Mouse (Mus musculus): ENCODE results near the gene Iqcc. TPM values are rescaled to one million over a fixed set of nuclear protein-coding genes. Genes with fewer than 3 reads are reported as not detected.

Iqcc gene
- polyA plus RNA-seq, 1 experiment from 2014 or later = 18.6 TPM

DNA sequence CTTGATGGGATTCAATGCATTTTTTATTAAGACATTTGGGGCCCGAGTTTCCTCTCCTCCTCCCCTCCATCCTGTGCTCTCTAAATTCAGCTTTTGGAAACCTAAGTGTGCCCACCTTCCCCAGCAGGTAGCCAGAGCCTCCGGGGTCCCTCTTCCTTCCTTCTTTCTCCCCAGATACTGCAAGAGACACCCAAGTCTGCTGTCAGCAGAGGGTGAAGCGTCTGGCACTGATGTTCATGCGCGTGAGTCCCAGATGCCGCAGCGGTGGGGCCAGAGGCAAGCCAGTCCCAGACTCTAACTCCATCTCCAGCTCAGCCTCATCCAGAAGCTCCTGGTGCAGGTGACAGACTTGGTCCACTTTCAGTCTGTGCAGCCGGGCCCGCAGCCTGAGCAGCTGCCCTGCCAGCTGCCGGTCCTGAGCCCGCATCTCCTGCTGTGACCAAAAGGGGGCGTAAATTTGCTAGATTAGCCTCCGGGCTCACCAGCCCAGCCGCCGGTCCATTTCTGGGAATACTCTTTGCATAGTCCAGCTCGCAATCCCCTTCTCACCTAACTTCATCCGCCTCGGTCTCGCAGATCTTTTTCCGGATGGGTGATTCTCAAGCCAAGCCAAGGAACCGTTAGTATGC, 41.9 kb downstream of the Iqcc start:
- Histone ChIP-seq H3K4me1 (replicated peaks) (peaks cover 16% of the 10 kb centered on the region), H3K4me3 (peak overlapping the region; percentile 9; the same call in 1 of the 2 replicates), H3K36me3 (no peaks in the 10 kb centered on the region), H3K27ac (ENCODE audit: poor library complexity, severe bottlenecking) (no peak overlapping the region), H3K4me2 (peak overlapping the region; percentile 30), H3K9me3 (replicated peaks) (no peaks in the 10 kb centered on the region), H3K27me3 (replicated peaks) (no peaks in the 10 kb centered on the region; the same call in 1 of the 2 replicates), H3K9ac (no peak overlapping the region)
- WGBS = 32% methylated on average over 21 of the region's 21 CpGs
- ATAC-seq (ENCODE audit: insufficient number of reproducible peaks, low FRiP score) = no peak

DNA sequence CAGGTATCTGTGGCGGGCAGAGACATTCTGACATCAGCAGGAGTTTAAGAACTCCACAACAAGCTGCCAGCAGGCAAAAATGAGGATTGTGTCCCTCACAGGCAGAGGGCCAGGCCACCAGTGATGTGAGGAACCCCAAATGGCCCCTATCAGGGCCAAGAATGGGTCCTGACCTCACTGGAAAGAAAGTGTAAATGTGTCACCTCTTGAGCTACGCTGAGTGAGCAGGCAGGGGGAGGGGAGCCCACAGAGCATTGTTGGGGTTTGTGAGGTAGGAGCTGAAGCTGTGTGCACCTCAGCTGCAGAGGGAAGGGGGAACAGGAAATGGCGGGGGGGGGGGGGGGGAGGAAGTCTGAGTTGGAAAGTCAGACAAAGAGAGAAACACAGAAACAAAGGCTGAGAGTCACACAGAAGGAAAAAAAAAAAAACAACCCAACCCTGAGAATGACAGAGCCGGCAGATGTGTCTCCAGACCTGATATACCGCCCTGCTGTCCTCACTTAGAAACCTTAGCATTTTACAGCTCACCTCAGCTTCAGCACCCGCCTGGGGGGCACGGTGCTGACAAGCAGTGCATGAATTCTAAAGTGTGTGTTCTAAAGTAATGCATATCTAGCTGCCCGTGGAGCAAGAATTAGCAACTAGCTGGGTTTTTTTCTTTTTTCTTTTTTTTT, 43.6 kb downstream of the Iqcc start:
- peak overlapping the region; percentile 41 for H3K27ac ChIP-seq (ENCODE audit: poor library complexity, severe bottlenecking)
- ATAC-seq (ENCODE audit: insufficient number of reproducible peaks, low FRiP score) = peak; percentile 56
- no peak overlapping the region; the same call in 1 of the 2 replicates for H3K4me2 ChIP-seq
- peaks cover 15% of the 10 kb centered on the region for H3K4me1 ChIP-seq (replicated peaks)
- no peak overlapping the region for H3K9ac ChIP-seq
- no peak overlapping the region for H3K4me3 ChIP-seq
- WGBS = 34% methylated on average over 7 of the region's 8 CpGs
- H3K27me3 ChIP-seq (replicated peaks) = no peaks in the 10 kb centered on the region; the same call in 1 of the 2 replicates
- no peaks in the 10 kb centered on the region for H3K36me3 ChIP-seq
- H3K9me3 ChIP-seq (replicated peaks) = no peaks in the 10 kb centered on the region

DNA sequence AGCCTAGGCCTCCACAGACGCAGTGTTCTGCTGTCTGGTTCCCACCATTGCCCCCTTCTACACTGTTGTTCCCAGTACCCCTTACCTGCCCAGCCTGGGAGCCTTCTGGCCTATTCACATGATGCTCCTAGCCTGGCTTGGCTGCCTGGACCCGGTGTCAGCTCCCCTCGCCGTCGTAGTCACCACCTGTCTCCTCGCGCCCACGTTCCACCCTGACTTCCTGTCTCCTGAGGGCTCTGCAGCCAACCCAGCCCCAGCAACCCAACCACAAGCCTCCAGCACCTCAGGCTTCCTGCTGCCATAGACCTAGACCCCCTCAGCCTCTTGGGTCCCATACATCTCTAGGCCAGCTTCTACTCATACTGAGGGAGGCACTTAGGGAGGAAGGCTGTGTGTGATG, 45.5 kb downstream of the Iqcc start, which contains the start of gene Lck:
Lck (minus strand) TSS at position 212 of the 400 bp plus-strand sequence.
- peak within 1 kb of the TSS; percentile 34 for H3K27ac ChIP-seq (ENCODE audit: poor library complexity, severe bottlenecking)
- H3K4me2 ChIP-seq = no peak within 1 kb of the TSS
- H3K36me3 ChIP-seq = no peaks in the 10 kb centered on the region
- 89% methylated on average over 8 of the region's 8 CpGs for WGBS
- H3K4me3 ChIP-seq = no peak within 1 kb of the TSS
- peaks cover 11% of the 10 kb centered on the region for H3K4me1 ChIP-seq (replicated peaks)
- no peak for ATAC-seq (ENCODE audit: insufficient number of reproducible peaks, low FRiP score)
- no peaks in the 10 kb centered on the region for H3K9me3 ChIP-seq (replicated peaks)
- H3K27me3 ChIP-seq (replicated peaks) = no peaks in the 10 kb centered on the region; the same call in 1 of the 2 replicates
- H3K9ac ChIP-seq = no peak within 1 kb of the TSS

DNA sequence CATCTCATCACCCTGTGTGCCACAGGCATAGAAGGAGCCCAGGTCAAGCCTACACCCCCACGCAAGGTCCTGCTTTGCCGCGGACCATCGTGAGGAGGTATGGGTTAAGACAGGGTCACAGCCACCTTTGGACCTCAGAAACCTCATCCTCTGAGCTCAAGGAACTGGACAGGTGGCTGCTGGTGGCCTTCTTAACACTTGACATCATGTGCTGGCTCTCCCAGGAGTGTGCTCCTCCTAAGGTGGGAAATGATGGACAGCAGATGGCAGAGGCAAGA, 45.9 kb downstream of the Iqcc start:
- WGBS = 94% methylated on average over 4 of the region's 4 CpGs
- H3K4me2 ChIP-seq = no peak overlapping the region
- ATAC-seq (ENCODE audit: insufficient number of reproducible peaks, low FRiP score) = no peak

DNA sequence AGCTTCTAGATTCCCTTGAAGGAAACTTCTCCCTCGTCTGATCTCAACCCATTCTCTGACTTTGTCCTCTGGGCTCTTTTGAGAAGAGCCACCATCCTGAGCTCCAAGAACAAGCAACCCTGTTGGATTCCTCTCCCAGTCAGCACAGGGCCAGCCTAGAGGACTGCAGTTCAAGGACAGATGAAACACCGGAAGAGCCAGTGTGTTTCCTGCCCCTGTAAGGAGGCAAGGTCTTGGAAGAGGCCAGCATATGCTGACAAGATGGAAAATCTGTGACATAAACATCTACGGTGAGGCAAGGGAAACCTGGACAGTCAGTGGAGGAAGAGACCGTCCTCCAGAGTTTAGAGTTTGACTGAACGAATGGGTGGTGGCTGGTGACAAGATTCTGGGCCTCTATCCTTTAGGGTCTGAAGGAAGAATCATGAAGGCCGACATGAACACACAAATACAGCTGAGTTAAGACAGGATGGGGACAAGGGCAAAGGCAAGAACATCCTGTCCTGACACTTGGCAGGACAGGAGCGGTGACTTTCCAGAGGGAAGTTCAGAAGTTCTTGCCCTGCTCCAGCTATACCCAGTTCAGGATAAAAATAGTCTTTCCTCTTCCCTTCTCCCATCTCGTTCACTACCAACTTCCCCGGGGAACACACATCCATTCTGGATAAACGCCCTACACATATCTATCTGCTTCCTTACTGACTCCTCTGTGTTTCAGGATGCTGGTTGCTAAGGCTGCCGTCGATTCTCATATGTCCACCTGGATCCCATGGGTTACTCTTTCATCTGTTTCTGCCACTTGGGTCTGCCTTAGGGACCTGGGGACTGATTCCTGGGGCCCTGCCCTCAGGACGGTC, 46.4 kb downstream of the Iqcc start:
- H3K9me3 ChIP-seq (replicated peaks) = no peaks in the 10 kb centered on the region
- no peak overlapping the region for H3K9ac ChIP-seq
- H3K4me2 ChIP-seq = no peak overlapping the region
- no peaks in the 10 kb centered on the region; the same call in 1 of the 2 replicates for H3K27me3 ChIP-seq (replicated peaks)
- H3K4me3 ChIP-seq = no peak overlapping the region
- H3K36me3 ChIP-seq = no peaks in the 10 kb centered on the region
- WGBS = 65% methylated on average over 13 of the region's 13 CpGs
- H3K4me1 ChIP-seq (replicated peaks) = peaks cover 11% of the 10 kb centered on the region
- peak overlapping the region; percentile 34 for H3K27ac ChIP-seq (ENCODE audit: poor library complexity, severe bottlenecking)
- ATAC-seq (ENCODE audit: insufficient number of reproducible peaks, low FRiP score) = 0 out of 2 replicates have a peak, but pooled peaks have one; percentile 27

More for the DNA sequence above, 45.9 kb downstream of the Iqcc start:
- Histone ChIP-seq H3K27ac (ENCODE audit: poor library complexity, severe bottlenecking) (peak overlapping the region; percentile 34), H3K4me1 (replicated peaks) (peaks cover 11% of the 10 kb centered on the region), H3K4me3 (no peak overlapping the region), H3K36me3 (no peaks in the 10 kb centered on the region), H3K27me3 (replicated peaks) (no peaks in the 10 kb centered on the region; the same call in 1 of the 2 replicates), H3K9ac (no peak overlapping the region), H3K9me3 (replicated peaks) (no peaks in the 10 kb centered on the region)

DNA sequence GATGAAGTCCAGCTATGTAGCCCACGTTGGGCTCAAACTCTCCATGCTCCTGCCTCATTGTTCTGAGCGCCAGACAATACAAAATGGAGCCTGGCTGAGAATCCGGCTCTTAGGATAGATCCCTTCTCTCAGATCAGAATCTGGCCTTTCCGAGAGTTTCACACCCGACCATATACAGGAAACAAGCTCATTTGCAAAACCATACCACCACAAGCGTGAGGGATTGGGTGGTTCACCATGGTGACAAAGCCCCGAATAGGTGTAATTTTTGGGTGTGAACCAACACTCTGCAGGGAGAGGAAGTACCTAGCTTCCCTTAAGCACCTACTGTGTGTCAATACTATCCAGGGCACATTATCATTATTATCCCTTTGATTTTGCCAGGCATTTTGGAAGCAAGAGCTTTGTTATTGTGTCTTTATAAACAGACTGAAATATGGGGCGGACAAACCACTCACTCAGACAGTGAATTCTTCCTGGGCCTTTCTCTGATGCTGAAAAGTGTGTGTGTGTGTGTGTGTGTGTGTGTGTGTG, 47.3 kb downstream of the Iqcc start:
- H3K9me3 ChIP-seq (replicated peaks) = no peaks in the 10 kb centered on the region
- 71% methylated on average over 8 of the region's 8 CpGs for WGBS
- no peak overlapping the region for H3K27ac ChIP-seq (ENCODE audit: poor library complexity, severe bottlenecking)
- H3K36me3 ChIP-seq = no peaks in the 10 kb centered on the region
- no peak overlapping the region for H3K4me3 ChIP-seq
- no peaks in the 10 kb centered on the region; the same call in 1 of the 2 replicates for H3K27me3 ChIP-seq (replicated peaks)
- H3K4me1 ChIP-seq (replicated peaks) = peaks cover 11% of the 10 kb centered on the region
- ATAC-seq (ENCODE audit: insufficient number of reproducible peaks, low FRiP score) = no peak
- H3K4me2 ChIP-seq = no peak overlapping the region
- no peak overlapping the region for H3K9ac ChIP-seq

DNA sequence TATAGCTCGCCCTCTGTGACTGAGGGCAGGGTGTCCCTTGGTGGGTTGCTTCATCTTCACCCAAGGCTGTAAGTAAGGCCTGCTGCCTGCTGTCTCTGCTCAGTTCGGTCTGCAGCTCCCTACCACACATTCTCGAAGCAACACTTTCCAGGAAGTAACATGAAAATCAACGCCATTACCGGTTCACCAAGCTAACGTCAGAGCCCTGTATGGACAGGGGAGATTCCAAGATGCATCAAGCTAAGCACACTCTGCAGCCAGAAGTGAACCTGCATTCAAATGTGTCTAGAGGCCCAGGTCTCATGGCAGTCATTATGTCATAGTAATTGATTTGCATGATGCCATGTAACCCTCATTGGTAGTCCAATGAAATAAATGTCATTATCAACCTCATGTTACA, 48.9 kb downstream of the Iqcc start:
- Histone ChIP-seq H3K27me3 (replicated peaks) (no peaks in the 10 kb centered on the region; the same call in 1 of the 2 replicates), H3K4me3 (no peak overlapping the region), H3K9ac (no peak overlapping the region), H3K4me2 (no peak overlapping the region), H3K36me3 (no peaks in the 10 kb centered on the region), H3K27ac (ENCODE audit: poor library complexity, severe bottlenecking) (no peak overlapping the region), H3K9me3 (replicated peaks) (no peaks in the 10 kb centered on the region), H3K4me1 (replicated peaks) (peaks cover 5% of the 10 kb centered on the region)
- 80% methylated on average over 6 of the region's 6 CpGs for WGBS
- ATAC-seq (ENCODE audit: insufficient number of reproducible peaks, low FRiP score) = no peak

DNA sequence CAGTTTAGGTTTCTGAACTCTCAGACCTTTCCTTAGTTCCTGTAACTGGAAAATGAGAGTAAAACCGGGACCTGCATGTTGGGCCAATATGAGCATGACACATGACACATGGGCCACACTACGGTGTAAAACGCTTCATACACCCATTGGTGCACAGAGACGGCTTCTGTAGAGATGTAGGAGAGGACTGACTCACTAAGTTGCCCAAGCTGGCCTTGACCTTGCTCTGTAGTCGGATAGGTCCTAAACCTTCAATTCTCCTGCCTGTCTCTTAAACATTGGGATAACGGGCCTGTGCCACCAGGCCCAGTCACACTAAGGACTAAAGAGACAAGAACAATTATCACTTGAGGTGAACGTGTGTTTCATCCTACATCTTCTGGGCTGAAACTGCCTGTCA, 50.5 kb downstream of the Iqcc start:
- WGBS = 80% methylated on average over 7 of the region's 7 CpGs
- Histone ChIP-seq H3K9ac (no peak overlapping the region), H3K27me3 (replicated peaks) (no peaks in the 10 kb centered on the region; the same call in 1 of the 2 replicates), H3K27ac (ENCODE audit: poor library complexity, severe bottlenecking) (no peak overlapping the region), H3K4me3 (no peak overlapping the region), H3K4me1 (replicated peaks) (peaks cover 4% of the 10 kb centered on the region; the same call in 1 of the 2 replicates), H3K4me2 (no peak overlapping the region), H3K36me3 (no peaks in the 10 kb centered on the region), H3K9me3 (replicated peaks) (no peaks in the 10 kb centered on the region)
- ATAC-seq (ENCODE audit: insufficient number of reproducible peaks, low FRiP score) = no peak

DNA sequence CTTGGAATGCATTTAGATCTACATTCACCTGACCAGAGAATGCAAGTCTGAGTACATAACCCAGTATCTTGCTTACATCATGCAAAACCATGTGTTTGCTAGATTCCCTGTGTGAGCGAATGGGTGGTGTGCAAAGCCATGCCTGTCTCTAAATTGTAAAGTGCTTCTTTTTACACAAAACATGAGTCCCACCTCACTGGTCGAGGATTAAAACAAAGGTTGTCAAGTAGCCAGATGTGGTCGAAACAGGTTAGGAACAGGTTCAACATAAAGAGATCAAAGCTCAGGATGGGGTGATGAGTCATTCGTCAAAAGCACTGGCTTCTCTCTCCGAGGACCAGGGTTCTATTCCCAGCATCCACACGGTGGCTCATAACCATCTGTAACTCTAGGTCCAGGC, 53.8 kb downstream of the Iqcc start:
- no peak for ATAC-seq (ENCODE audit: insufficient number of reproducible peaks, low FRiP score)
- Histone ChIP-seq H3K4me1 (replicated peaks) (no peaks in the 10 kb centered on the region), H3K4me3 (no peak overlapping the region), H3K9me3 (replicated peaks) (no peaks in the 10 kb centered on the region), H3K9ac (no peak overlapping the region), H3K4me2 (no peak overlapping the region), H3K27me3 (replicated peaks) (no peaks in the 10 kb centered on the region), H3K27ac (ENCODE audit: poor library complexity, severe bottlenecking) (no peak overlapping the region), H3K36me3 (no peaks in the 10 kb centered on the region)
- WGBS = 82% methylated on average over 6 of the region's 6 CpGs

All from heart, embryonic 12.5 days (tissue).